Mouse (Mus musculus) embryonic facial prominence, embryonic 14.5 days (tissue): ENCODE data around the gene Cry2. TPM values are rescaled to one million over a fixed set of nuclear protein-coding genes. Genes with fewer than 3 reads are reported as not detected.
A peak's percentile ranks its signal among the peaks of the same experiment; 100 is the strongest.
"Not testable (repeated sequence)": the region's sequence is repeated elsewhere in the genome, so short reads cannot be mapped to it uniquely, and the experiment has no call there.

Experiments used
- ATAC-seq: fragments of 200-750 bp; cut with Nextera tagmentation; 2 replicates; pipeline ENCODE4 v1.8.0; 2017; ENCODE audit warnings: low read depth, moderate number of reproducible peaks, moderate TSS enrichment
- DNase-seq: peaks from one replicate; pipeline ENCODE4 v3.0.0-alpha.2; 2015; ENCODE audit warnings: low spot score
- H3K27ac ChIP-seq: fragments of 300-500 bp; sonication (generic); replicated peaks from 2 replicates; pipeline ENCODE4 v1.5.1; 2014; ENCODE audit warnings: low read depth, mild to moderate bottlenecking, low read length, moderate library complexity
- H3K27me3 ChIP-seq: fragments of 300-500 bp; sonication (generic); replicated peaks from 2 replicates; pipeline ENCODE4 v1.6.1; 2014; ENCODE audit warnings: low read length; ENCODE audit not compliant: control insufficient read depth, insufficient read depth
- H3K36me3 ChIP-seq: fragments of 300-500 bp; sonication (generic); 2 replicates; pipeline ENCODE4 v1.6.1; 2014; ENCODE audit warnings: low read length, mixed read lengths; ENCODE audit not compliant: control insufficient read depth, insufficient read depth
- H3K4me1 ChIP-seq: fragments of 300-500 bp; sonication (generic); 2 replicates; pipeline ENCODE4 v1.6.1; 2014; ENCODE audit warnings: antibody characterized with exemption, low read length; ENCODE audit not compliant: control insufficient read depth, insufficient read depth
- H3K4me2 ChIP-seq: fragments of 300-500 bp; sonication (generic); 2 replicates; pipeline ENCODE4 v1.6.1; 2014; ENCODE audit warnings: low read depth, mild to moderate bottlenecking, low read length, moderate library complexity, mixed read lengths
- H3K4me3 ChIP-seq: fragments of 300-500 bp; sonication (generic); 2 replicates; pipeline ENCODE4 v1.5.1; 2014; ENCODE audit warnings: low read depth, mild to moderate bottlenecking, low read length
- H3K9ac ChIP-seq: fragments of 300-500 bp; sonication (generic); 2 replicates; pipeline ENCODE4 v1.6.1; 2014; ENCODE audit warnings: low read depth, mild to moderate bottlenecking, low read length, moderate library complexity, mixed read lengths
- H3K9me3 ChIP-seq: fragments of 300-500 bp; sonication (generic); 2 replicates; pipeline ENCODE4 v1.6.1; 2016; ENCODE audit warnings: low read length; ENCODE audit not compliant: control insufficient read depth
- WGBS: fragments of 180-500 bp; shearing (Covaris S2); extraction: QIAGEN DNeasy Blood & Tissue Kit; methylation state at CpG from one replicate; pipeline ENCODE4 v1.1.7; 2014; 5-methylcytosine and 5-hydroxymethylcytosine counted together
- polyA plus RNA-seq: library from polyadenylated mRNA; unstranded; fragments of >200 nt; fragmentation: Nextera tagmentation; extraction: Ambion mirVana; gene quantifications from 2 replicates; pipeline ENCODE4 v1.2.1, GENCODE M21; 2014

The Cry2 gene
- polyA plus RNA-seq: 26.6 and 27.1 TPM in 2 replicates

DNA sequence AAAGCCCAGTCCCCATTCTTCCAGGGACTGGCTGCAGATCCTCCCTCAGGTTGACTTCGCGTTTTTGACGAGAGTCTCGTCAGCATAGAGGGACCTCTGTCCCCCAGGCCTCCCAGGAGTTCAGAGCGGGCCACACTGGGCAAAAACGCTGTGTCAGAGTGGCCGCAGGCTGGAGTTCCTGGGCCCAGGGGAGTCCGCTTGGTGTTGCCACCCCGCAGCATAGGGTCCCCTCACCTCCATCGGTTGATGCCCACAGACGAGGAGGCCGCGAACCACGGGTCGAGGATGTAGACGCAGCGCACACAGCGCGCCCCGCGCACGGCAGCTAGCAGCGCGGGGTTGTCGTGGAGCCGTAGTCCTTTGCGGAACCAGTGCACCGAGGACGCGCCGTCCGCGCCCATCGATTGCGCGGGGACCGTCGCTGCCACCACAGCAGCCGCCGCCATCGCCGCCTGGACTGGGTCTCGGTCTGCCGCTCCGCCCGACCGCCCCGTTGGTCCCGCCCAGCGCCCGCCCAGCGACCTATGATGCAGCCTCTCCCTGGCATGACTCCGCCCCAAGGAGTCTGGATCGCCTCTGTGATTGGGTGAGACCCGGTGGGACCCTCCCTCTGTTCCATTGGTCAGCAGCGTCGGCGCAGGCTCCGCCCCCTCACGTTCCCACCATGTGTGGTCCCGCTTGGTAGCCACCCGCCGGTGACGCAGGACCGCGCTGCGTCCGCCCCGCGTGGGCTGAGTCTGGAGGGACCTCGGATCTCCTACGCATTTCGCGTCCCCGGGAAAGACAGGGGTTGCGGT is at the start of gene Cry2:
Gene Cry2 (minus strand): TSS at position 466 of the 797 bp plus-strand sequence.
- WGBS: under 1% methylated on average over 31 of the region's 76 CpGs
- Histone ChIP-seq H3K9ac (peak within 1 kb of the TSS; percentile 79), H3K9me3 (no peaks in the 10 kb centered on the region), H3K4me1 (peaks cover 30% of the 10 kb centered on the region), H3K4me3 (peak within 1 kb of the TSS; percentile 92), H3K27ac (peak within 1 kb of the TSS; percentile 31; the same call in 1 of the 2 replicates), H3K27me3 (no peaks in the 10 kb centered on the region; the same call in 1 of the 2 replicates), H3K36me3 (no peaks in the 10 kb centered on the region), H3K4me2 (peak within 1 kb of the TSS; percentile 63)
- ATAC-seq (peak; percentile 98), DNase-seq (peak; percentile 99)

GRCm38 (mm10) chr2:92483505-92483904 is 49.7 kb upstream of the Cry2 start:
- Histone ChIP-seq H3K27ac (no peak overlapping the region), H3K4me2 (no peak overlapping the region), H3K27me3 (peaks cover 32% of the 10 kb centered on the region), H3K4me3 (no peak overlapping the region), H3K9ac (no peak overlapping the region), H3K9me3 (no peaks in the 10 kb centered on the region), H3K4me1 (no peaks in the 10 kb centered on the region), H3K36me3 (no peaks in the 10 kb centered on the region)
- no peak for ATAC-seq
- WGBS: 54% methylated on average over 3 of the region's 5 CpGs
- no peak for DNase-seq

GRCm38 (mm10) chr2:92482551-92482950 is 48.7 kb upstream of the Cry2 start:
- H3K4me1 ChIP-seq: no peaks in the 10 kb centered on the region
- WGBS: 32% methylated on average over 1 of the region's 1 CpGs
- no peak overlapping the region for H3K27ac ChIP-seq
- H3K9ac ChIP-seq: no peak overlapping the region
- ATAC-seq (no peak), DNase-seq (no peak)
- H3K27me3 ChIP-seq: peaks cover 32% of the 10 kb centered on the region
- H3K9me3 ChIP-seq: no peaks in the 10 kb centered on the region
- H3K4me3 ChIP-seq: no peak overlapping the region
- H3K36me3 ChIP-seq: no peaks in the 10 kb centered on the region
- no peak overlapping the region for H3K4me2 ChIP-seq

DNA sequence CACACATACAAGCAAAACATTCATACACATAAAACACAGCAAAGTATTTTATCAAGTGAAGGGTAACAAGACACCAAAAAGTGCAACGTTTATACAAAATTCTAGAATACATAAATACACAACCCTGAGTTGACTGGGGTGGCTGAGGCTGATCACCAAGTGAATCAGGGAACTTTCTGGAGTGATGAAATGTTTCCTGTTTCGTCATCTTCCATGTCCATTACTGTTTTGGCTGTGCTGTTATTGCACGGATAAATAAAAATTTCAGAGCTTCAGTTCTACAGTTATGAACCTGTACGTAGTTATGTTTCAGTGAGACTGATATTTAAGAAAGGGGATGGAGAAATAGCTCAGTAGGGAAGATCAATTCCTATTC is 44.5 kb upstream of the Cry2 start:
- Histone ChIP-seq H3K36me3 (no peaks in the 10 kb centered on the region), H3K9me3 (no peaks in the 10 kb centered on the region), H3K4me2 (no peak overlapping the region), H3K4me1 (no peaks in the 10 kb centered on the region), H3K9ac (no peak overlapping the region), H3K27ac (no peak overlapping the region), H3K4me3 (no peak overlapping the region), H3K27me3 (peaks cover 6% of the 10 kb centered on the region)
- 78% methylated on average over 4 of the region's 4 CpGs for WGBS
- ATAC-seq (no peak), DNase-seq (no peak)

GRCm38 (mm10) chr2:92477672-92478312 is 43.9 kb upstream of the Cry2 start:
- ATAC-seq (peak; percentile 65; the same call in 1 of the 2 replicates), DNase-seq (peak; percentile 35)
- WGBS: 66% methylated on average over 12 of the region's 12 CpGs
- Histone ChIP-seq H3K36me3 (no peaks in the 10 kb centered on the region), H3K9me3 (no peaks in the 10 kb centered on the region), H3K9ac (no peak overlapping the region), H3K4me2 (no peak overlapping the region), H3K27me3 (peaks cover 1% of the 10 kb centered on the region; the same call in 1 of the 2 replicates), H3K27ac (no peak overlapping the region; the same call in 1 of the 2 replicates), H3K4me3 (no peak overlapping the region), H3K4me1 (no peaks in the 10 kb centered on the region)

GRCm38 (mm10) chr2:92476580-92476979 is 42.7 kb upstream of the Cry2 start:
- H3K4me3 ChIP-seq, H3K9me3 ChIP-seq, H3K4me1 ChIP-seq, ATAC-seq, DNase-seq, H3K27me3 ChIP-seq, H3K9ac ChIP-seq, H3K27ac ChIP-seq, H3K36me3 ChIP-seq, H3K4me2 ChIP-seq: not testable (repeated sequence)
- 80% methylated on average over 7 of the region's 7 CpGs for whole genome bisulfite sequencing

GRCm38 (mm10) chr2:92475711-92476110 is 41.9 kb upstream of the Cry2 start:
- no peaks in the 10 kb centered on the region for H3K36me3 ChIP-seq
- H3K4me2 ChIP-seq: no peak overlapping the region
- no peak overlapping the region for H3K27ac ChIP-seq
- no peak overlapping the region for H3K4me3 ChIP-seq
- no peaks in the 10 kb centered on the region for H3K4me1 ChIP-seq
- H3K27me3 ChIP-seq: no peaks in the 10 kb centered on the region
- H3K9me3 ChIP-seq: no peaks in the 10 kb centered on the region
- DNase-seq (no peak), ATAC-seq (no peak)
- H3K9ac ChIP-seq: no peak overlapping the region
- 62% methylated on average over 2 of the region's 2 CpGs for WGBS

GRCm38 (mm10) chr2:92474920-92475319 is 41.1 kb upstream of the Cry2 start:
- Histone ChIP-seq H3K27ac (no peak overlapping the region), H3K9ac (no peak overlapping the region), H3K4me2 (no peak overlapping the region), H3K4me3 (no peak overlapping the region), H3K27me3 (no peaks in the 10 kb centered on the region), H3K36me3 (no peaks in the 10 kb centered on the region), H3K9me3 (no peaks in the 10 kb centered on the region), H3K4me1 (no peaks in the 10 kb centered on the region)
- ATAC-seq (no peak), DNase-seq (no peak)
- 88% methylated on average over 3 of the region's 3 CpGs for WGBS
